Mouse (Mus musculus) spleen, adult 2 months (tissue): ENCODE data around the gene Stat6.

Experiments used
- CTCF ChIP-seq: fragments of 200-500 bp; IDR thresholded peaks from 2 replicates; pipeline ENCODE4 v1.5.1; 2011; ENCODE audit warnings: mild to moderate bottlenecking, inconsistent platforms; ENCODE audit not compliant: insufficient read depth, insufficient read length, insufficient replicate concordance; ENCODE audit errors: extremely low read depth
- POLR2A ChIP-seq: fragments of 200-500 bp; IDR thresholded peaks from 2 replicates; pipeline ENCODE4 v1.6.1; 2011; ENCODE audit warnings: low read depth, low read length, inconsistent platforms

GRCm38 (mm10) chr10:127599252-127599651 is 43.5 kb upstream of the Stat6 start:
- TF ChIP-seq CTCF, result no peak
- no peak for TF ChIP-seq POLR2A
